Mouse (Mus musculus) MEL (cell line): ENCODE data around the gene Rnf34. TPM values are rescaled to one million over a fixed set of nuclear protein-coding genes. Genes with fewer than 3 reads are reported as not detected.

ENCODE experiments used
- DNase-seq: peaks from one replicate; pipeline ENCODE4 v3.0.0; 2011; ENCODE audit warnings: low read depth, low spot score
- H3K27ac ChIP-seq: 2 replicates; pipeline ENCODE4 v1.5.1; 2012; ENCODE audit warnings: low read depth, mild to moderate bottlenecking, control low read depth, low read length, moderate library complexity; ENCODE audit not compliant: control insufficient read depth
- H3K27me3 ChIP-seq, 2 experiments: fragments of 150-350 bp in 1 of 2; sonication (generic) in 1 of 2; 2 replicates each; pipeline ENCODE4 v1.6.1; 2012; ENCODE audit warnings: low read length in 2 of 2, mild to moderate bottlenecking in 2 of 2, improper control_type of control experiment in 1 of 2, moderate library complexity in 1 of 2; ENCODE audit not compliant: insufficient read depth in 2 of 2, control insufficient read depth in 1 of 2
- H3K36me3 ChIP-seq, 2 experiments: 2 replicates each; pipeline ENCODE4 v1.6.1; 2012 to 2014; ENCODE audit warnings: low read length in 2 of 2, improper control_type of control experiment in 1 of 2, inconsistent platforms in 1 of 2, mild to moderate bottlenecking in 1 of 2; ENCODE audit not compliant: insufficient read depth in 2 of 2, control insufficient read depth in 1 of 2
- H3K4me1 ChIP-seq, 2 experiments: fragments of 150-350 bp in 1 of 2; sonication (generic) in 1 of 2; 2 replicates each; pipeline ENCODE4 v1.6.1; 2012; ENCODE audit warnings: low read length in 2 of 2, improper control_type of control experiment in 1 of 2, mild to moderate bottlenecking in 1 of 2; ENCODE audit not compliant: insufficient read depth in 2 of 2, control insufficient read depth in 1 of 2
- H3K4me3 ChIP-seq, 2 experiments: fragments of 150-350 bp in 1 of 2; sonication (generic) in 1 of 2; 2 replicates each; pipeline ENCODE4 v1.5.1; 2012; ENCODE audit warnings: low read depth in 2 of 2, low read length in 2 of 2, mild to moderate bottlenecking in 2 of 2, moderate library complexity in 2 of 2, control low read depth in 1 of 2, improper control_type of control experiment in 1 of 2; ENCODE audit not compliant: control insufficient read depth in 1 of 2, insufficient read depth in 1 of 2
- H3K79me2 ChIP-seq: 2 replicates; pipeline ENCODE4 v1.6.1; 2012; ENCODE audit warnings: mild to moderate bottlenecking, low read length, moderate library complexity; ENCODE audit not compliant: control insufficient read depth, poor library complexity, insufficient read depth
- H3K9ac ChIP-seq: 2 replicates; pipeline ENCODE4 v1.6.1; 2012; ENCODE audit warnings: low read depth, mild to moderate bottlenecking, control low read depth, low read length, moderate library complexity; ENCODE audit not compliant: control insufficient read depth, poor library complexity, severe bottlenecking
- H3K9me3 ChIP-seq: fragments of 150-350 bp; sonication (generic); replicated peaks from 2 replicates; pipeline ENCODE4 v1.6.1; 2012; ENCODE audit warnings: mild to moderate bottlenecking, low read length, improper control_type of control experiment, moderate library complexity; ENCODE audit not compliant: insufficient read depth
- BHLHE40 ChIP-seq: IDR thresholded peaks from 2 replicates; pipeline ENCODE4 v1.6.1; 2012; ENCODE audit warnings: low read depth, mild to moderate bottlenecking, inconsistent platforms, low read length, improper control_type of control experiment, borderline replicate concordance
- CHD2 ChIP-seq: IDR thresholded peaks from 2 replicates; pipeline ENCODE4 v1.6.1; 2011; ENCODE audit warnings: low read length, improper control_type of control experiment
- CTCF ChIP-seq, 3 experiments: IDR thresholded peaks in 2 of 3; conservative IDR thresholded peaks in 1 of 3; 2 replicates each; pipeline ENCODE4 v1.5.1; 2011 to 2012; ENCODE audit warnings: low read length in 3 of 3, low read depth in 2 of 3, mild to moderate bottlenecking in 2 of 3, improper control_type of control experiment in 1 of 3, inconsistent platforms in 1 of 3, mixed read lengths in 1 of 3, moderate library complexity in 1 of 3; ENCODE audit not compliant: control insufficient read depth in 1 of 3, insufficient read depth in 1 of 3, poor library complexity in 1 of 3, severe bottlenecking in 1 of 3
- E2F4 ChIP-seq: IDR thresholded peaks from 2 replicates; pipeline ENCODE4 v1.6.1; 2011; ENCODE audit warnings: low read depth, low read length, improper control_type of control experiment, borderline replicate concordance
- ELF1 ChIP-seq: IDR thresholded peaks from 2 replicates; pipeline ENCODE4 v1.6.1; 2014; ENCODE audit warnings: low read depth, mild to moderate bottlenecking, inconsistent platforms, low read length, improper control_type of control experiment, moderate library complexity
- ETS1 ChIP-seq: IDR thresholded peaks from 2 replicates; pipeline ENCODE4 v1.6.1; 2012; ENCODE audit warnings: low read depth, mild to moderate bottlenecking, inconsistent platforms, low read length, improper control_type of control experiment, moderate library complexity
- JUND ChIP-seq: IDR thresholded peaks from 2 replicates; pipeline ENCODE4 v1.6.1; 2011; ENCODE audit warnings: low read depth, mild to moderate bottlenecking, improper control_type of control experiment, low read length
- KAT2A ChIP-seq: conservative IDR thresholded peaks from 2 replicates; pipeline ENCODE4 v1.6.1; 2012; ENCODE audit warnings: low read depth, low read length, improper control_type of control experiment, inconsistent platforms
- MYC ChIP-seq: IDR thresholded peaks from 2 replicates; pipeline ENCODE4 v1.6.1; 2011; ENCODE audit warnings: low read depth, mild to moderate bottlenecking, low read length, improper control_type of control experiment, moderate library complexity
- NELFE ChIP-seq: IDR thresholded peaks from 2 replicates; pipeline ENCODE4 v1.6.1; 2011; ENCODE audit warnings: low read depth, low read length, improper control_type of control experiment
- POLR2AphosphoS5 ChIP-seq: IDR thresholded peaks from 2 replicates; pipeline ENCODE4 v1.6.1; 2012; ENCODE audit warnings: low read depth, borderline replicate concordance, mild to moderate bottlenecking, inconsistent platforms, low read length, moderate library complexity, mixed read lengths
- RAD21 ChIP-seq: IDR thresholded peaks from 2 replicates; pipeline ENCODE4 v1.6.1; 2011; ENCODE audit warnings: mild to moderate bottlenecking, low read depth, low read length, improper control_type of control experiment
- RCOR1 ChIP-seq: IDR thresholded peaks from 2 replicates; pipeline ENCODE4 v1.6.1; 2012; ENCODE audit warnings: low read depth, mild to moderate bottlenecking, inconsistent platforms, low read length, improper control_type of control experiment
- SMC3 ChIP-seq: IDR thresholded peaks from 2 replicates; pipeline ENCODE4 v1.6.1; 2011; ENCODE audit warnings: low read depth, low read length, improper control_type of control experiment
- TAL1 ChIP-seq: IDR thresholded peaks from 2 replicates; pipeline ENCODE4 v1.6.1; 2012; ENCODE audit warnings: mild to moderate bottlenecking, inconsistent platforms, low read length, moderate library complexity, mixed read lengths
- UBTF ChIP-seq: IDR thresholded peaks from 2 replicates; pipeline ENCODE4 v1.6.1; 2012; ENCODE audit warnings: low read depth, mild to moderate bottlenecking, inconsistent platforms, low read length, improper control_type of control experiment, moderate library complexity, borderline replicate concordance; ENCODE audit not compliant: insufficient read depth
- USF2 ChIP-seq, 2 experiments: IDR thresholded peaks; 2 replicates each; pipeline ENCODE4 v1.6.1; 2011 to 2012; ENCODE audit warnings: improper control_type of control experiment in 2 of 2, low read length in 2 of 2, borderline replicate concordance in 1 of 2, inconsistent platforms in 1 of 2, low read depth in 1 of 2, mild to moderate bottlenecking in 1 of 2; ENCODE audit not compliant: insufficient read depth in 1 of 2
- ZC3H11A ChIP-seq: IDR thresholded peaks from 2 replicates; pipeline ENCODE4 v1.6.1; 2012; ENCODE audit warnings: low read depth, mild to moderate bottlenecking, inconsistent platforms, low read length, improper control_type of control experiment
- ZMIZ1 ChIP-seq: IDR thresholded peaks from 2 replicates; pipeline ENCODE4 v1.6.1; 2012; ENCODE audit warnings: low read depth, mild to moderate bottlenecking, inconsistent platforms, low read length, improper control_type of control experiment, moderate library complexity
- ZNF384 ChIP-seq: IDR thresholded peaks from 2 replicates; pipeline ENCODE4 v1.6.1; 2012; ENCODE audit warnings: low read depth, mild to moderate bottlenecking, inconsistent platforms, low read length, improper control_type of control experiment
- polyA plus RNA-seq, 2 experiments: library from polyadenylated mRNA; stranded (reverse) in 1 of 2; unstranded in 1 of 2; fragments of >175 nt in 1 of 2; fragments of >200 nt in 1 of 2; gene quantifications; 2 replicates each; pipeline versions ENCODE4 v1.2.1 to v1.2.4; 2012; ENCODE audit warnings: low replicate concordance in 2 of 2, low read depth in 1 of 2; ENCODE audit not compliant: insufficient read length in 2 of 2, insufficient read depth in 1 of 2, missing spikeins in 1 of 2
- total RNA-seq: library from RNA; depleted of rRNA; stranded (reverse); fragments of 300-350 nt; gene quantifications from 2 replicates; pipeline ENCODE4 v1.2.3, GENCODE M21; 2012

Gene Rnf34
- total and polyA plus RNA-seq, 3 experiments: 14.8 to 27.4 TPM; not detected in 1

DNA sequence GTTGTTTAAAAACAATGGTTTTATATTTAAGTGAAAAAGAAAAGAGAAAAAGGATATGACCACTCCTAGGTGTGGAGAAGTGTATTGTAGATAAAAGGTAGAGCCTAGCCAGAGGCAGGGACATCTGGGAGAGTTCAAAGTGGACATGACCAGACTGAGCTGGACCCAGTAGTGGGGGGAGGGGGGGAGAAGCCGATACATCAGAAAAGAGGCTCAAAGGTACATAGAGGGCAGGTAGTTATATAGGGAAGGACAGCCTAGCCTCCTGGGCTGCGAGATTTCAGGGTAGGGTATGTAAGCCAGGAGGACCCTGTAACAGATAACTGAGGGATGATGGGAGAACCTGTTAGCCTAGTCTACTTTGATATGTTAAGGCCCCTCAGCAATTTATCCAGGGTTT, 2.8 kb downstream of the Rnf34 start:
- H3K79me2 ChIP-seq: peaks cover 16% of the 10 kb centered on the region
- no peak overlapping the region for H3K27ac ChIP-seq
- TF ChIP-seq ELF1: no peak
- no peak for TF ChIP-seq KAT2A
- TF ChIP-seq ZMIZ1: no peak
- no peak for TF ChIP-seq TAL1
- TF ChIP-seq CHD2: no peak
- no peak for TF ChIP-seq ZC3H11A
- no peak for TF ChIP-seq E2F4
- TF ChIP-seq UBTF: no peak
- TF ChIP-seq POLR2AphosphoS5: no peak
- no peak for TF ChIP-seq RCOR1
- TF ChIP-seq CTCF (IDR thresholded peaks at IDR 0.05 in 2 of 3, conservative IDR thresholded peaks at IDR 0.05 in 1 of 3; ENCODE audit: control insufficient read depth in 1 of 3, insufficient read depth in 1 of 3, low read depth in 2 of 3, low read length in 3 of 3, poor library complexity in 1 of 3, severe bottlenecking in 1 of 3): no peak
- no peak for TF ChIP-seq NELFE
- no peak for TF ChIP-seq USF2 (IDR thresholded peaks at IDR 0.05; ENCODE audit: borderline replicate concordance in 1 of 2, insufficient read depth in 1 of 2, low read depth in 1 of 2, low read length in 2 of 2)
- no peak overlapping the region for H3K9ac ChIP-seq
- no peak for DNase-seq
- no peak overlapping the region for H3K4me3 ChIP-seq
- H3K4me1 ChIP-seq: peaks cover 3 to 13% of the 10 kb centered on the region in 2 experiments; a peak in 3 of 4 replicates
- peaks cover 0 to 16% of the 10 kb centered on the region in 2 experiments; a peak in 2 of 4 replicates for H3K36me3 ChIP-seq
- H3K27me3 ChIP-seq: no peaks in the 10 kb centered on the region
- H3K9me3 ChIP-seq: no peaks in the 10 kb centered on the region

DNA sequence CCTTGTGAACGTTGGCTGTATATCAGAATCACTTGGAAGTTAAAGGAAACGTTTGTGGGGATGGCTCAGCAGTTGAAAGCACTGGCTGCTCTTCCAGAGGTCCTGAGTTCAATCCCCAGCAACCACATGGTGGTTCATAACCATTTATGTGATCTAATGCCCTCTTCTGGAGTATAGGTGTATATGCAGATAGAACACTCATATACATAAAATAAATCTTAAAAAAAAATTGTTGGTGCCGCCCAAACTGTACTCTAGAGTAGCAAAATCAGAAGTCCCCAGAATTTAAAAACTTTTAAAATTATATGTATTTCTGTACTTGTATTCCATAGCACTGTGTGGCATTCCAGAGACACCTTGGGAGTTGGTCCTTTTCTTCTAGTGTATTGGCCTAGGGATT, 6.0 kb downstream of the Rnf34 start:
- peaks cover 0 to 12% of the 10 kb centered on the region in 2 experiments; a peak in 2 of 4 replicates for H3K36me3 ChIP-seq
- no peaks in the 10 kb centered on the region for H3K9me3 ChIP-seq
- peaks cover 3 to 8% of the 10 kb centered on the region in 2 experiments; a peak in 3 of 4 replicates for H3K4me1 ChIP-seq
- no peak overlapping the region for H3K27ac ChIP-seq
- no peak overlapping the region for H3K9ac ChIP-seq
- no peak for TF ChIP-seq USF2 (IDR thresholded peaks at IDR 0.05; ENCODE audit: borderline replicate concordance in 1 of 2, insufficient read depth in 1 of 2, low read depth in 1 of 2, low read length in 2 of 2)
- peak; percentile 66; the same call in 1 of the 2 replicates for TF ChIP-seq MYC
- no peak for TF ChIP-seq ETS1
- no peak for TF ChIP-seq ZC3H11A
- TF ChIP-seq JUND: no peak
- no peak for TF ChIP-seq TAL1
- no peak for TF ChIP-seq RCOR1
- TF ChIP-seq ZNF384: peak; percentile 39; the same call in 1 of the 2 replicates
- peak in 1 of 3 experiments; percentile 43; a peak in 2 of 6 replicates for TF ChIP-seq CTCF (IDR thresholded peaks at IDR 0.05 in 2 of 3, conservative IDR thresholded peaks at IDR 0.05 in 1 of 3; ENCODE audit: control insufficient read depth in 1 of 3, insufficient read depth in 1 of 3, low read depth in 2 of 3, low read length in 3 of 3, poor library complexity in 1 of 3, severe bottlenecking in 1 of 3)
- TF ChIP-seq RAD21: peak; percentile 31
- TF ChIP-seq BHLHE40: no peak
- TF ChIP-seq KAT2A: no peak
- peak; percentile 29; the same call in 1 of the 2 replicates for TF ChIP-seq SMC3
- peak; percentile 31 for DNase-seq
- no peaks in the 10 kb centered on the region for H3K27me3 ChIP-seq
- peaks cover 7% of the 10 kb centered on the region for H3K79me2 ChIP-seq
- no peak overlapping the region for H3K4me3 ChIP-seq
